8 mouse cellular contexts compared by ENCODE assay signal in the genomic region with DNA sequence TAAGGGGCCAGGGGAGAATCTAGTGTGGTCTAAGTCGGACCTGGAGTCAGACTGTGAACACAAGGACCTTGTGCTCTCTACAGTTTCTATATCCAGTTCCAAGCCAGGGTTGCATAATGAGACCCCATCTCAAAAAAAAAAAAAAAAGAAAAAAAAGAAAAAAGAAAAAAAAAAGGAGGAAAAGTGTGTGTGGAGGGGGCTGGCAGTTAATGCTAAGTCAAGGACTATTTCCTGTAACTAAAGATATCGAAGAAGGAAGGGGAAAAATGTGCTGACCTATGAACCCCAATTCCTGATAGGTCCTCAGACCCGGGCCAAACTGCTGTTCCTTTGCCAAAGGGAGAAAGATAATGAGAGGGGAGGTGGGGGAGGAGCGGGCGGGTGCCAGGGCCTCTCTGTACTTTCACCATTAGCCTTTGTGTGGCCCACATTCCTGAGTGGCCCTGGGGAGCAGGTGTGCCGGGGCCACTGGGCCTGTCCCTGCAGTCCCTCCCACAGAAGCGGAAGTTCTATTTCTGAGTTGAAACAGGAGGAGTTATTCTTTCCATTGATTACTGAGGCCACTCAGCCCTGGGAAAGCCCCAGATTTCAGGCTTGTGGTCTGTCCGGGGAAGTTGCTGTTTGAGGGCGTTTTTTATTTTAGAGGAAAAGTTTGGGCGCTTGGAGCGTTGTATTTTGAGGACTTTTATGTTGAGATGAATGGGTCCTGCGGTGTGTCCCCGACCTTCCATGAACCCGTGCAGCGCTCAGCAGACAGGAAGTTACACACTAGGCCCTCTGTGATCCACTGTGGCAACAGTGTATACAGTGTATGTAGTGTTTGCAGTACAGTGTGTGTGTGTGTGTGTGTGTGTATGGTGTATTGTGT. TPM values are rescaled to one million over a fixed set of nuclear protein-coding genes. Genes with fewer than 3 reads are reported as not detected.
DNase-seq lines count a peak whose midpoint lies in the region; ATAC-seq lines count a peak whose summit lies in the region.

No protein-coding gene starts in this region.

- intact Hi-C loops in heart, postnatal 14 days (cut with DNase I) = no loop called here

- H3K9ac ChIP-seq in hindbrain, embryonic 16.5 days (ENCODE audit: low read depth, low read length) = no peak overlapping the region
- H3K9ac ChIP-seq in liver, embryonic 12.5 days = 0 out of 2 replicates have a peak overlapping the region, but pooled peaks have one; percentile 23

- DNase-seq in hindbrain, embryonic 10.5 days (ENCODE audit: low spot score) = peak; percentile 49
- peak; percentile 52 to 66 for DNase-seq in heart, postnatal 14 days
- DNase-seq in cerebellum, adult 9-10 months = no peak
- no peak for DNase-seq in cerebellum, postnatal 25 days

- ATAC-seq in hindbrain, embryonic 16.5 days = no peak
- ATAC-seq in liver, embryonic 12.5 days = peak; percentile 58
- peak; percentile 66 for ATAC-seq in neutrophil, adult 5-6 weeks (ENCODE audit: extremely low read depth, insufficient number of reproducible peaks, low FRiP score, poor library complexity, severe bottlenecking)

- no peak overlapping the region for H3K4me2 ChIP-seq in hindbrain, embryonic 16.5 days (ENCODE audit: low read length)
- H3K4me2 ChIP-seq in liver, embryonic 12.5 days = peak overlapping the region; percentile 41

- H3K4me3 ChIP-seq in hindbrain, embryonic 10.5 days = no peak overlapping the region
- no peak overlapping the region for H3K4me3 ChIP-seq in hindbrain, embryonic 16.5 days (ENCODE audit: low read length)
- H3K4me3 ChIP-seq in brown adipose tissue, adult 24 weeks (ENCODE audit: insufficient read depth, low read depth, low read length) = no peak overlapping the region
- H3K4me3 ChIP-seq in liver, embryonic 12.5 days = no peak overlapping the region

- no peaks in the 10 kb centered on the region for H3K9me3 ChIP-seq in hindbrain, embryonic 10.5 days
- H3K9me3 ChIP-seq in hindbrain, embryonic 16.5 days (ENCODE audit: control insufficient read depth, low read length) = no peaks in the 10 kb centered on the region
- H3K9me3 ChIP-seq in liver, embryonic 12.5 days (replicated peaks) = peaks cover 6% of the 10 kb centered on the region

- peaks cover 20% of the 10 kb centered on the region for H3K4me1 ChIP-seq in hindbrain, embryonic 10.5 days (replicated peaks)
- no peaks in the 10 kb centered on the region for H3K4me1 ChIP-seq in hindbrain, embryonic 16.5 days (ENCODE audit: control insufficient read depth, insufficient read depth, low read depth, low read length)
- H3K4me1 ChIP-seq in brown adipose tissue, adult 24 weeks (ENCODE audit: control insufficient read depth, insufficient read depth, insufficient read length, low read length) = peaks cover 28% of the 10 kb centered on the region
- H3K4me1 ChIP-seq in liver, embryonic 12.5 days = peaks cover 30% of the 10 kb centered on the region

- H3K27me3 ChIP-seq in hindbrain, embryonic 10.5 days (ENCODE audit: insufficient read depth, poor library complexity, severe bottlenecking) = no peaks in the 10 kb centered on the region
- H3K27me3 ChIP-seq in hindbrain, embryonic 16.5 days (replicated peaks; ENCODE audit: control insufficient read depth, insufficient read depth, low read length) = no peaks in the 10 kb centered on the region
- no peaks in the 10 kb centered on the region for H3K27me3 ChIP-seq in liver, embryonic 12.5 days (replicated peaks)

- no peaks in the 10 kb centered on the region for H3K36me3 ChIP-seq in hindbrain, embryonic 10.5 days
- no peaks in the 10 kb centered on the region for H3K36me3 ChIP-seq in hindbrain, embryonic 16.5 days (ENCODE audit: control insufficient read depth, insufficient read depth, low read length)
- peaks cover 19% of the 10 kb centered on the region; the same call in 1 of the 2 replicates for H3K36me3 ChIP-seq in liver, embryonic 12.5 days

- WGBS in hindbrain, embryonic 10.5 days = 47% methylated on average over 15 of the region's 15 CpGs
- WGBS in hindbrain, embryonic 16.5 days = 47% methylated on average over 15 of the region's 15 CpGs
- 27% methylated on average over 15 of the region's 15 CpGs for WGBS in liver, embryonic 12.5 days (ENCODE audit: insufficient replicate concordance)

- H3K27ac ChIP-seq in hindbrain, embryonic 10.5 days = peak overlapping the region; percentile 69
- H3K27ac ChIP-seq in hindbrain, embryonic 16.5 days (ENCODE audit: low read depth, low read length) = no peak overlapping the region
- H3K27ac ChIP-seq in brown adipose tissue, adult 24 weeks (replicated peaks; ENCODE audit: low read depth, low read length) = peak overlapping the region; percentile 95
- H3K27ac ChIP-seq in liver, embryonic 12.5 days = peak overlapping the region; percentile 68

RNA-seq across cellular contexts. Expression of a gene that starts 28.3 kb away (rescaled TPM):
- 0.41 and 1.2 TPM in 2 replicates for polyA plus RNA-seq in hindbrain, embryonic 10.5 days (2016; fragmentation: Nextera tagmentation; extraction: Ambion mirVana)
- 0.56 and 1.3 TPM in 2 replicates for polyA plus RNA-seq in hindbrain, embryonic 16.5 days (2015; fragmentation: Nextera tagmentation; extraction: Ambion mirVana)
- polyA plus RNA-seq in brown adipose tissue, adult 24 weeks (2012; ENCODE audit: insufficient read depth, insufficient read length, missing spikeins) = 18.0 and 29.7 TPM in 2 replicates
- total RNA-seq in heart, postnatal 14 days (2021) = 10 to 100 TPM; 60.0 to 63.2 TPM
- polyA plus RNA-seq in liver, embryonic 12.5 days (2016; fragmentation: Nextera tagmentation; extraction: Ambion mirVana) = 1.3 TPM in 2 replicates
- total RNA-seq in neutrophil, adult 5-6 weeks (2017) = 125 and 154 TPM in 2 replicates

RNA-seq across cellular contexts. Expression of a gene that starts 30.3 kb away (rescaled TPM):
- polyA plus RNA-seq in hindbrain, embryonic 10.5 days (2016; fragmentation: Nextera tagmentation; extraction: Ambion mirVana) = 5.1 and 6.8 TPM in 2 replicates
- 2.6 and 2.8 TPM in 2 replicates for polyA plus RNA-seq in hindbrain, embryonic 16.5 days (2015; fragmentation: Nextera tagmentation; extraction: Ambion mirVana)
- 18.9 and 19.7 TPM in 2 replicates for polyA plus RNA-seq in brown adipose tissue, adult 24 weeks (2012; ENCODE audit: insufficient read depth, insufficient read length, missing spikeins)
- total RNA-seq in heart, postnatal 14 days (2021) = 10 to 100 TPM; 12.3 to 14.1 TPM
- 17.2 and 17.9 TPM in 2 replicates for polyA plus RNA-seq in liver, embryonic 12.5 days (2016; fragmentation: Nextera tagmentation; extraction: Ambion mirVana)
- 151 and 160 TPM in 2 replicates for total RNA-seq in neutrophil, adult 5-6 weeks (2017)

RNA-seq across cellular contexts. Expression of a gene that starts 44.8 kb away (rescaled TPM):
- polyA plus RNA-seq in hindbrain, embryonic 10.5 days (2016; fragmentation: Nextera tagmentation; extraction: Ambion mirVana) = 43.0 and 45.8 TPM in 2 replicates
- polyA plus RNA-seq in hindbrain, embryonic 16.5 days (2015; fragmentation: Nextera tagmentation; extraction: Ambion mirVana) = 73.0 and 74.5 TPM in 2 replicates
- 13.2 and 15.0 TPM in 2 replicates for polyA plus RNA-seq in brown adipose tissue, adult 24 weeks (2012; ENCODE audit: insufficient read depth, insufficient read length, missing spikeins)
- 10 to 100 TPM; 10.0 to 12.0 TPM for total RNA-seq in heart, postnatal 14 days (2021)
- 13.9 and 14.8 TPM in 2 replicates for polyA plus RNA-seq in liver, embryonic 12.5 days (2016; fragmentation: Nextera tagmentation; extraction: Ambion mirVana)
- total RNA-seq in neutrophil, adult 5-6 weeks (2017) = 14.9 and 17.6 TPM in 2 replicates

RNA-seq across cellular contexts. Expression of a gene that starts 51.2 kb away (rescaled TPM):
- polyA plus RNA-seq in hindbrain, embryonic 10.5 days (2016; fragmentation: Nextera tagmentation; extraction: Ambion mirVana) = 0.98 TPM in 1 of 2 replicates, not detected in the other
- 0.93 and 1.2 TPM in 2 replicates for polyA plus RNA-seq in hindbrain, embryonic 16.5 days (2015; fragmentation: Nextera tagmentation; extraction: Ambion mirVana)
- polyA plus RNA-seq in brown adipose tissue, adult 24 weeks (2012; ENCODE audit: insufficient read depth, insufficient read length, missing spikeins) = not detected in 2 replicates
- under 1 TPM in 1 of 2 experiments, not detected in 1; 0.53 TPM for total RNA-seq in heart, postnatal 14 days (2021)
- not detected in 2 replicates for polyA plus RNA-seq in liver, embryonic 12.5 days (2016; fragmentation: Nextera tagmentation; extraction: Ambion mirVana)
- total RNA-seq in neutrophil, adult 5-6 weeks (2017) = 0.74 TPM in 1 of 2 replicates, not detected in the other

Comparison
In these comparisons a context has a peak if more than half of its experiments do, and no peak if none do; other contexts are left out.
1. DNase-seq: peak in hindbrain, embryonic 10.5 days (single experiment) and heart, postnatal 14 days (2 of 2); none in cerebellum, adult 9-10 months (single experiment) and cerebellum, postnatal 25 days (0 of 2).